Mouse (Mus musculus) urinary bladder, postnatal 4 days (tissue): ENCODE data around the gene Olfr319.
"Not testable (repeated sequence)": the region's sequence is repeated elsewhere in the genome, so short reads cannot be mapped to it uniquely, and the experiment has no call there.

Source experiments
- DNase-seq, 2 experiments: peaks; one replicate each; pipeline ENCODE4 v3.0.0; 2021 to 2022; ENCODE audit warnings: low spot score in 2 of 2

Olfr319 gene

DNA sequence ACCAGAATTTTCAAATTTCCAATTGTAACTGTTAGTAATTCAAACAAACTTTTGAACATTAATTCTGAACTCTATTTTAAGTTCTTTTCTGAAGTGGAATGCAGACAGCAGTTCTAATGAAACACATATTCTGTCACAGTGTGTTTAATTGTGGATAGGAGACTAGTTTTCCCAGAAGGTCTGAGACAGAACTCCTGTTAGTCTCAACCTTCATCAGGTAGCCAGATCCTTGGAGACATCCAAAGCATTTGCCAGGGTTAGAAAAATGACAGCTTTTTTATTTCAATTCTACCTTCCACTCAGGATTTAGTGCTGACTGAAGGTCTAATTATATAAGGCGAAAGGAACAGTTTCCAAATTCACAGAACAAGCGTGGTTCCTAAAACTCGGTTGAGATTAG is at the start of gene Olfr319:
Olfr319 (plus strand) TSS at position 301 of the 400 bp plus-strand sequence.
- DNase-seq = no peak

DNA sequence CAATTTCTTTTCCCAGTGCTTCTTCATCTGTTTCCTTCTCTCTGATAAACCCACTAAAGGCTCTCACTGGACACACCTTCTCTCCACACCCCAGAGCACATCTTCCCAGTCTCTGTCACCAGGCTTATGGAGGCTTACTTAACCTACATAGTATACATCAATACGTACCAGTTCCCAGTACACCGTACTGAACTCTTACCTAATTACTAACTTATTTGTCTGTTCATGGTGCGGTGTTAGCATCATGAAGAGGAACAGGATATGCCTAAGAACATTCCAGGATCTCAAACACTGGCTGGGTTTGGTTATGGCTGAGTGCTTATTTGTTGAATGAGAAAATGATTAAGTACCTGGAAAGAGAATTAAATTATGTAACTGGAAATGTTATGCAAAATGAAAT is 43.8 kb upstream of the Olfr319 start:
- DNase-seq = no peak

DNA sequence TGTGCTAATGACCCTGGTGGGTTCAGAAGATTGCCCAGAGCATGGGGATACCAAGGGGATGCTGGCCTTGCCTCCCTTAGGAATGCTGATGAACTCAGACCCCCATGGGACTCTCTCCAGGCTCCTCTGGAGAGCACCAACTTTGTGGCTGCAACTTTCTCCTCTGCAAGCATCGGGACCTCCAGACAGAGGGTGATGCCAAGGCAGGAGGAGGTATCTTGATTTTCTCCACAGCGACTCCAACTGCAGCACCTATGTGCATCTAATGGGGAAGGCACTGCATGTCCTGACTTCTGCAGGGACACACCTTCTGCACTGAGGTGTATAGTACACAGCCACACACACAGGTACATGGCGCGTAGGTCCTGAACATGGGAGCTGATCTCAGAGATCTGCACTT is 40.4 kb upstream of the Olfr319 start, which contains the start of gene Olfr322:
Olfr322 (plus strand) TSS at position 187 of the 400 bp plus-strand sequence.
- DNase-seq = no peak

DNA sequence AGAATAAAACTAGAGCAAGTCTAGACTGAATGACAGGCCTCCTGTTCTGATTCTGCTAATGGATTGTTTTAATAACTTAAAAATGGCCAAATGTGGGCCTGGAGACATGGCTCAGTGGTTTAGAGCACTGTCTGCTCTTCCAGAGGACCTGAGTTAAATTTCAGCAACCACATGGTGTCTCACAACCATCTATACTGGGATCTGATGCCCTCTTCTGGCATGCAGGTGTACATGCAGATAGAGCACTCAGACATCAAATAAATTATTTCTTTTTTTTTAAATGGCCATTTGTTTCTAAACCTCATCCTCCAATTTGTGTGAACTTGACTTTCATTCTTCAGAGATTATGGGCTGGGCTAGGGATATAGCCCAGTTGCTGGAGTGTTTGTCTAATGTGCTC is 29.7 kb upstream of the Olfr319 start:
- no peak for DNase-seq

DNA sequence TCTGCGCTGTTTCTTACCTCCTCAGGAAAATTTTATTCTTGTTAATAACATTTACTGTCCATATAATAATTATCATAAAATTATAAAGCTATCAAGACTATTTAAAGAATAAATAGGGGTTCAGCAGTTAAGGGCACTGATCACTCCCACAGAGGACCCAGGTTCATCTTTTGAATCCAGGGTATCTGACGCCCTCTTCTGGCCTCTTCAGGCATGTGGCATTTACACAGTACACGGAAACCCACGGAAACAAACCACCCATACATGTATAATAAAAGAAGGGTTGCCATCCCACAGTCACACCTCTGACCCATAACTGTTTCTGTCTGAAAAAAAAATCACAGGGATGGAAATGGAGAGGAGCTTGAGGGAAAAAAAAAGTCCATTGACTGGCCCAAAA is 27.1 kb upstream of the Olfr319 start:
- peak in 1 of 2 experiments; percentile 47 for DNase-seq

DNA sequence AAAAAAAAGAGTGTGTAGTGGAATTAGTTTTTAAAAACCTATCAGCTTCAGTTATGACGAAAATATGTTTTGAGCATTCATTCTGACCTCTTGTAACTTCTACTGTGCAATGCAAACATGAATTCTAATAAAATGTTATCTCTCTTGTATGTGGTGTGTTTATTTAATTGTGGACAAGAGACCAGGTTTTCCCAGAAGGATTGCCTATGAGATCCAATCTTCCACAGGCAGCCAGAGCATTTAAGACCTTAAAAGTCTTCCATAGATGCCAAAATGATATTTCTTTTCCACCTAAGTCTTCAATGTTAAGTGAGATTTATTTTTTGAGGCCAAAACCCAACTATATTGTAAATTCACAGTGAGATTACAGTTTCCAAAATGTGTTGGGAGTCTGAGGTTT is 18.2 kb upstream of the Olfr319 start, which contains the start of gene Olfr320:
Olfr320 (plus strand) TSS at position 301 of the 400 bp plus-strand sequence.
- no peak for DNase-seq

DNA sequence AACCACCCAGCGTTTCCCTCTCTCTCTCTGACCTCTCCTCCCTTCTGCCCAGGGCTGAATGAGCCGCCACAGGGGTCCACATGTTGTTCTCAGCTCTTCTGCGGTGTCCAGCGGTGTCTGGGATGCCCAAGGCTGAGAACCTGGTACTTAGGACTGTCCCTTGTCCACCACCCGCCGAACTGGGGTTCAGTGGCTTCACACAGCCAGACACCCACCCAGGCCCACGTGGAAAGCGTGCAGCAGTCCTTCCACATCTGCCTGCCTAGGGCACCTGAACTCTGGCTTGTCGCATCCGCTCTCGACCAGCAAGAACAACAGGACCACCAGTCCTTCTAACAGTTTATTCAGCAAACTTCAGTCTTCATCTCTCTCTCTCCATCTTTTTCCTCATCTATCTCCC is 10.1 kb downstream of the Olfr319 start:
- DNase-seq = no peak

DNA sequence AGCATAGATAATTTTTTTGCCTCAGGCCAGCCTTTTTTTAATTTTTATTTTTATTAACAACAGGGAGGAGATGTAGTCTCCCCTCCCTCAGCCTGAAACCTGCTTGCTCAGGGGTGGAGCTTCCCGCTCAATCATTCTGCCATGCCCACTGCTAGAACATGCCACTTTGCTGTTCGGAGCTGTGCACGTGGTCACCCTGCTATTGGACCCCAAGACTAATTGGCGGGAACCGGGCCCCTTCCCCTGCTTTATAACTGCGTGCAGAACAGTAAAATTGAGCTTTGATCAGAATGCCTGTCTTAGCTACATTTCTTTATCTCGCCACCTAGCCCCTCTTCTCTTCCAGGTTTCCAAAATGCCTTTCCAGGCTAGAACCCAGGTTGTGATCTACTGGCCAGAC is 18.8 kb downstream of the Olfr319 start:
- DNase-seq = not testable (repeated sequence)

DNA sequence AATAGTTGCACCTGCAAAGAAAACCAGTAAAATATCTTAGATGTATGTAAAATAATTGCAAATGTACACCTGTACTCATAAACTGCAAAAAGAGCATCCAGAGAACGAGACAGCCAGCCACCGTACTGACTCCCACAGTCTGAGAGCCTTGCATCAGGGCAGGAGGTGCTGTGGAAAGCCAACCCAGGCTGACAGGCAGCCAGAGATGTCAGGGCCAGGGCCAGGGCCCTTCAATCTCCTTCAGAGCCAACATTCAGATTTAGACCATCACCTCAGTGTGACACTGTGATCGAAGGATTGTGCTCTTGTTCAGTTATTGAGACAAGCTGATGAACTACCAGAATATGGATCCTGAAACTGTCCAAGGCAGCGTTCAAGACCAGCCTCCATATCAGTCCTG is 20.7 kb downstream of the Olfr319 start:
- DNase-seq = no peak

DNA sequence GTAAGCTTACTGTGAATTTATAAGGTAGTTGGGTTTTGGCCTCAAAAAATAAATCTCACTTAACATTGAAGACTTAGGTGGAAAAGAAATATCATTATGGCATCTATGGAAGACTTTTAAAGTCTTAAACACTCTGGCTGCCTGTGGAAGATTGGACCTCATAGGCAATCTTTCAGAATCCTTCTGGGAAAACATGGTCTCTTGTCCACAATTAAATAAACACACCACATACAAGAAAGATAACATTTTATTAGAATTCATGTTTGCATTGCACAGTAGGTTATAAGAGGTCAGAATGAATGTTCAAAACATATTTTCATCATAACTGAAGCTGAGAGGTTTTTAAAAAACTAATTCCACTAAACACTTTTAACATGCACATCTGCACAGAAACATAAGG is 25.0 kb downstream of the Olfr319 start, which contains the start of gene Olfr318:
Olfr318 (minus strand) TSS at position 101 of the 400 bp plus-strand sequence.
- DNase-seq = no peak

DNA sequence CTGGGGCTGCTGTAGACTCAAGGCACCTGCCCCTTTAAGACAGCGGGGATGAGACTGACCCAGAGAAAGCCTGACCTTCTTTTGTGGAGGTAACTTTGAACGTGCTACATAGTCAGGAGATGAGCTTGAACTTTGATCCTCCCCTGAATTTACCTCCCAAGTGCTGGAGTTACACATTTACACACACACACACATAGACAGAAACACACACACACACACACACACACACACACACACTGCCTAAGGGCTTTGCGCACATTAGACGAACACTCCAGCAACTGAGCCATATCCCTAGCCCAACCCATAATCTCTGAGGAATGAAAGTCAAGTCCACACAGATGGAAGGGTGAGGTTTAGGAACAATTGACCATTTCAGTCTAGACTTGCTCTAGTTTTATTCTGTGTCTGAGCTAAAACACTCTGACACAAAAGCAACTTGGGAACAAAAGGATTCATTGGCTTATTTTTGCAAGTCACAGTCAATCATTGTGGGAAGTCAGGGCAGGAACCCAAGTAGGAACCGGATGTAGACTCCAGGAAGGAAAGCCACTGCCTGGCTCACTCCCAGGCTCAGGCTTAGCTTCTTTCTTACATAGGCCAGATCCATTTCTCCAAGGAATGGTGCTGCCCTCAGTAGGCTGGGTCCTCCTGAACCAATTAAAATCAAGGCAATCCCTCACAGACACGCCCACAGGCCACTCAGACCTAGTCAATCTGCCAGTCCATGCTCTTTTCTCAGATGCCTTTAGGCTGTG is 29.1 kb downstream of the Olfr319 start:
- not testable (repeated sequence) for DNase-seq

DNA sequence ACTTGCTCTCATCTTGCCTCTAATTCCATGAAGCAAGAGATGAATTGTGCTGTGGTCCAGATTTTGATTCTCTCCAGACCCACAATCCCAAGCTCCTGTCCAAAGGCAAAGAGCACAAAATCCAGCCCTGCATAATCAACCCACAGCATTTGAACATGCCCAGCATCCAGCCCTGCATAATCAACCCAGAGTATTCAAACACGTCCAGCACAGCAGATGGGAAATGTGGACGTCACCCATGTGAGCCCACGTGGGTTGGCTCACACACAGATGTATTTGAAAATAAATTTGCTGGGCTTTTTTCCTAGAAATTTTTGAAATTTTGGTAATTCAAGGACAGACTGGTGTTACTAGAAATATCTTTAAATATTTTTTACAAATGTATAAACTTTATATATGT is 34.4 kb downstream of the Olfr319 start:
- DNase-seq = no peak

DNA sequence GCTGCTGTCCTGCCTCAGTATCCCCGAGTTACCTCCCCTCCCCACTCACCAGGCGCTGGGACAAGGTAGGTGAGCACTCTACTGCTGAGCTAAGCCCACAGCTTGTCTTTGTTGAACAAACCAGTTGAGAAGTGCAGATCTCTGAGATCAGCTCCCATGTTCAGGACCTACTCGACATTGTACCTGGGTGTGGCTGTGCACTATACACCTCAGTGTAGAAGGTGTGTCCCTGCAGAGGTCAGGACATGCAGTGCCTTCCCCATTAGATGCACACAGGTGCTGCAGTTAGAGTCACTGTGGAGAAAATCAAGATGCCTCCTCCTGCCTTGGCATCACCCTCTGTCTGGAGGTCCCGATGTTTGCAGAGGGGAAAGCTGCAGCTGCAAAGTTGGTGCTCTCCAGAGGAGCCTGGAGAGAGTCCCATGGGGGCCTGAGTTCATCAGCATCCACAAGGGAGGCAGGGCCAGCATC is 39.9 kb downstream of the Olfr319 start, which contains the start of gene Olfr317:
Olfr317 (minus strand) TSS at position 421 of the 471 bp plus-strand sequence.
- no peak for DNase-seq

DNA sequence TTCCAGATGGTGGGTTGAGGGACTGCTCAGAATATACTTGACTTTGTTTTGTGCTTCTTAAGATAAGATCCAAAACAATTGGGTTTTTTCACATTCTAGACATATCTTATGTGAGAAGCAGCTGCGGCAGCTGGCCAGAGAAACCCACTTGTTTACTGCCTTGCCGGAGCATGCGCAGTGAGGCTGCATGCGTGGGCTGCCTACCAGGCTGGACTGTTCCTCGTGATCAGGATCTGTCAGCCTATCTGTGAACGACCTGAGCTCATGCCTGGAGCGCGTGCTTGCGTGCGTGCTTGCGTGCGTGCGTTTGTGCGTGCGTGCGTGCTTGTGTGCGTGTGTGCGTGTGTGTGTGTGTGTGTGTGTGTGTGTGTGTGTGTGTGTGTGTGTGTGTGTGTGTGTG is 52.1 kb downstream of the Olfr319 start:
- DNase-seq = not testable (repeated sequence)

DNA sequence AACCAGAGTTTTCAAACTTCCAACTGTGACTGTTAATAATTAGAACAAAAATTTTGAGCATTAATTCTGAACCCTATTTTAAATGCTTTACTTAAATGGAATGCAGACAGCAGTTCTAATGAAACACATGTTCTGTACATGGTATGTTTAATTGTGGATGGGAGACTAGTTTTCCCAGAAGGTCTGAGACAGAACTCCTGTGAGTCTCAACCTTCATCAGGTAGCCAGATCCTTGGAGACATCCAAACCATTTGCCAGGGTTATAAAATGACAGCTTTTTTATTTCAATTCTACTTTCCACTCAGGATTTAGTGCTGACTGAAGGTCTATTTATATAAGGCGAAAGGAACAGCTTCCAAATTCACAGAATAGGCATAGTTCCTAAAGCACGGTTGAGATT is 53.5 kb downstream of the Olfr319 start, which contains the start of gene Olfr316:
Olfr316 (plus strand) TSS at position 301 of the 400 bp plus-strand sequence.
- no peak for DNase-seq
